Mouse (Mus musculus): ENCODE measurements around the gene Sbno2. TPM values are rescaled to one million over a fixed set of nuclear protein-coding genes. Genes with fewer than 3 reads are reported as not detected.

Sbno2 gene
- total RNA-seq, 2 experiments from 2014 or later: 5.4 to 5.9 TPM

DNA sequence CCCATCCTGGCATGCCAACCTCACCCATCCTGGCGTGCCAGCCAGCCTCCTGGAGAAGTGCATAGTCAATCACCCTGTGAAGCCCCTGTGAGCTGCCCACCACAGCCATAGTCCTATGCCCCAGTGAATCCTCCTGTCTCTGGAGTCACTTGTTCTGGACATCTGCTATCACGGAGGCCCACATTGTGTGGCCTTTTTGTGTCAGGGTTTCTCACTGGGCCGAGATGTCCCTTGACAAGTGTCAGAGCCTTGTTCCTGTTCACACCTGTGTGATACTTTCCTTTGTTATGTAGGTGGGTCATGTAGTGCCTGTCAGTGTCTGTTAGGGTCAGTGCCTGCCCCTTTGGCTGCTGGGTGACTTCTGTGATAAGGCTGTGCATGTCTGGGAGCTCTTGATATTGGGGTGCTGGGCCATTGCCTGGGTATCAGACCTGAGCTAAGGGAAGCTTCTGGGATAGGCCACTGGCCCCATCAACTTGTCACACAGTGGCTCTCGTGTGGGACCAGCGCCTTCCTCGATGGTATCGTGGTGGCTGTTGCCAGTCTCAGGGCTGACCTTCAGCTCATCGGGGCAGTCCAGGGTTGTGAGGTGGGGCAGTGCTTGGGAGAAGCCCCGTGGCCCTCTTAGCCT is 18.7 kb upstream of the Sbno2 start:
- no peak for DNase-seq (ENCODE audit: low spot score)

GRCm38 (mm10) chr10:80121639-80122038 is 16.3 kb upstream of the Sbno2 start:
- DNase-seq (ENCODE audit: low spot score): no peak

- peak; percentile 60 for DNase-seq (ENCODE audit: low spot score)
Observed at GRCm38 (mm10) chr10:80120146-80120545, 14.8 kb upstream of the Sbno2 start.

DNA sequence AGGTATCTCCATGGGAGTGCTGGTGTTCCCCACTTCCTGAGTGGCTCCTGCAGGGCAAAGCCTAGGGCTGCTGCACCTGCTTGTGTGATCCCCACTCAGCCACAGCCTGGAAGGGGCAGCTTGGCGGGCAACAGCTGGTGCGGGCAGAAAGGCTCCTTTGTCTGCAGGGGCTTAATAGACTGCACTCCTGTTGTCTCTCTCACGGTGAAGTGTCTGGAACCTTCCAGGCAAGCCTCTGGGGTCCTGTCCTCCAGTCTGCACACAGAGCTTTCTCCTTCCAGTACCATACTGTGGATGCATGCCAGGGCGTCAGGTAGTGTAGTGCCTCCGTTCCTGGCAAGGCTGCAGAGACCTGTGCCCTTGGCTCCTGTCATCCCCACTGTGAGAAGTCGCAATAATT is 13.2 kb upstream of the Sbno2 start:
- DNase-seq (ENCODE audit: low spot score): no peak

DNA sequence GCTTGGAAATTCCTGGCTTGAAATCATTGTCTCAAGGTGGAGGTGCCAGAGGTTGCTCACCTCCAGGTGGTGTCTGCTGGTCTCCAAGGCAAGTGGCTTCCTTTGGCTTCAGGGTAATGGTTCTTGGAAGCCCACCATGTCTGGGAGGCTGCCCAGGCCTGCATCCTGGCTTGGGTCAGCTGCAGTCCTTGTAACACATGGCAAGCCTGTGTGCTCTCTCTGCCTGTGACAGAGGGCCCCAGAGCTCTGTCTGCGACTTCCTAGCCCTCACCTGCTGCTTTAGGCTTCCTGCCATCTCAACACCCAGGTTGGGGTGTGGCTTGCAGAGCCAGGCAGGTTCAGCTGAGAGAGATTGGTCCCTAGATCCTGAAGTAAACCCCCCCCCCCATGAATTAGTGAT is 12.4 kb upstream of the Sbno2 start:
- no peak for DNase-seq (ENCODE audit: low spot score)

DNA sequence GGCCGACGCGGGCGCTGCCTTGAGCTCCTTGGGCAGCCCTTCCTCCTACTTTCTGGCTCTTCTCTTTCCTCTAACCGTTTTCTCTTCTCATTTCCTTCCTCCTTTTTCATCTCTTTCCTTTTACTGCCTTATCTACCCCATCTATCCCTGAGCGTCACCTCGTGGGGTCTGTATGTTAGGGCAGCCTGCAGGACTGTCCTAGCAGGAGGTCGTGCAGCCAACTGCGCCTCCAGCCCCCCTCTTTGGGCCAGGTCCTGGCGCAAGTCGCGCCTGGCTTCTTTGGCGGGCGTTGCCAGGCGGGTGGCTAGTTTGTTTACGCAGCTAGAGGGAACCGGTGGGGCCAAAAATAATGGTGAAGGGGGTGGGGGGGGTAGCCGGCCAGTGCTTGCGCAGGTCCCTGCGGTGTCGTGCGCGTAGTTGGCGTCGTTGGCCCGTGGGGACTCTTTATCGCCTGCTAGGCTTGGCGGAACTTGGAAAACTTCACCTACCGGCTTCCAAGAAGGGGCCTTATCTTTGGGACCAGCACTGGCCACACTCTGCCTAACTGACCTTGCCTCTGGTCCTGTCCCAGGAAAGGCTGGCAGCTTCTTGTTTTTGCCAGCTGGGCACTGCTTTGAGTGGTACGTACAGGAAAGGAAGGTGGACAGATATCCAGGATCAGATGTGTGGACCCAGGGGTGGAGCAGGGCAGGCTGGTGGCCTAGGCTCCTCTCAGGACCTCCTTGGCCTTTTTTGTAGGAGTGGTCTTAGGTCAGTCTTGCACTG is 11.7 kb upstream of the Sbno2 start:
- DNase-seq (ENCODE audit: low spot score): peak; percentile 81

GRCm38 (mm10) chr10:80116563-80116926 is 11.2 kb upstream of the Sbno2 start:
- no peak for DNase-seq (ENCODE audit: low spot score)

GRCm38 (mm10) chr10:80115944-80116335 is 10.6 kb upstream of the Sbno2 start:
- no peak for DNase-seq (ENCODE audit: low spot score)

DNA sequence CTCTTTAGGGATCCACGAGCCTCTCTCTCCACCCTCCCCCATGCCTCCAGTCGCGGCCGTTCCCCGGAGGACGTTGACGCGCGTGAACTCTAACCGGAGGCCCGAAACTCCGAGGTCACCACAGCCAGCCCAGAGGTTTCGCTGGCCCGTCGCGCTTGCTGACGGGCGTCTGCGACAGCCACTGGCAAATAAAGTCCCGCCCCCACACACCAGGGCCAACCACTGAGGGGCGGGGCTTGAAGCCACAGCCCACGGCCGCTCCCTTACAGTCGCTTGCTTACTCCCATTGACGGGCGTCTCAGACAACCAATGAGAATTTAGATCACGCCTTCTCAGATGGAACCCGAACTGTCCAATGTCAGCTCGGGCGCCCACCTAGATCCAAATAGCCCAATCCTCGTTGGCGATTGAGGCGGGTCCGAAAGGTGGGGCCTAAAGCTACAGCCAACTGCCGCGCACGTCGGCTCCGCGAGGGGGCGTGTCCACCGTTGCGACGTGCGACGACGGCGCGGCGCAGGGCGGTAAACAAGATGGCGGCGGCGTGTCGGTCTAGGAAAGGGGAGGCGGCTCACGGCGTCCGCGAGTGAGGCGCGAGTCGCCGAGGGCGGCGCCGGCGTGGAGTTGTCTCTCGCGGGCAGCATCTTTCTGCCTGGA is 10.0 kb upstream of the Sbno2 start, which contains the start of gene Stk11:
Gene Stk11, plus strand, starts transcription at position 514 of the 654 bp plus-strand sequence.
- peak; percentile 100 for DNase-seq (ENCODE audit: low spot score)

GRCm38 (mm10) chr10:80114341-80115284 is 9.2 kb upstream of the Sbno2 start:
- peak; percentile 93 for DNase-seq (ENCODE audit: low spot score)

DNA sequence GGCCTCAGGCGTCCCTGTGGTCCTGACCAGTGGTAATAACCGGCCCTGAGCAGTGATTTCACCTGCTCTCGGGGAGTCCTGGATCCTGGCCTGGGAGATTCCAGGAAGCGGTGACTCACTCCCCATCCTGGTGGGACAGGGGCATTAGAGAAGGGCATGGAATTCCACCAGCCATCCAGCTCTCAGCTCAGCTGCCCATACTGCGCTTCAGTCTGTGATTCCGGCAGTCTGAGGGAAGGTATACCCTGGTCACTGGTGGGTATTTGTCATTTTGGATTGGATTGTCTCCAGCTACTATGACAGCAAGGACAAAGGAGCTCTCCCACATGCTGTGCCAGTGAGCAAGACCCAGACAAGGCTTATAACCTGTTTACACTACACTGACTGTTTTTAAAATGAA is 2.3 kb upstream of the Sbno2 start:
- DNase-seq (ENCODE audit: low spot score): no peak

DNA sequence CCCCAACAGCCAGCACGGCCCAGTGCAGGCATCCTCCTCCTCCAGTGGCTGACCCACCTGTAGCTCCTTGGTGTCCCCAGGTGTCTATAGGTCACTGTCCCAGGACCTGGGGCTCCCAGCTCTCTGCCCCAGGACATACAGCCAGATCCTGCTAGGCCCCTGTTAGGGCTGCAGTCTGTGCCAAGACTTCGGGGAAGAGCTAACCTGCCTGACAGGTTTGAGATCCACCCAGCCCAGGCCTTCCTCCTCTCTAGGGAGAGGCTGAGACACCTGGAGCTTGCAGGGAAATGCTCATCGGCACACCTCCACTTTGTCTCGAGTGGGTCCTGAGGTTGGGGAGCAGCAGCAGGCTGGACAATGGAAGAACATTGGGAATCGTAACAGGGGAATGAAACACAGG is 555 bp upstream of the Sbno2 start:
- no peak for DNase-seq (ENCODE audit: low spot score)

DNA sequence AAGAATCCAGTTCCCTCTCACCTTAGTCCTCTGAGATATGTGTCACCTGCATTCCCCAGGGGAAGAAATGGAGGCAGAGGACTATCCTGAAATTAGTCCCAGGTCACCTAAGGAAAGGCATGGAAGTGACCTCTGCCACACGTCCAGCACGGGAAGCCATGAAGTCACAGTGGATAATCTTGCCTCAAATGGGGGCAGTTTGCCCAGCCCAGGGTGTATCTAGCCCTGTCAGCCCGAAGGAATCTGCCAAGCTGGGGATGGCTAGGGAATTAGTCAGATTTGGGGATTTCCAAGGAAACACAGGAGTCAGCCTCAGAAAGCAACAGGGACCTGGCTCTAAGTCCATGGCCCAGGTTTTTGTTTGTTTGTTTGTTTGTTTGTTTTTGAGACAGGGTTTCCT is 1.2 kb downstream of the Sbno2 start:
- no peak for DNase-seq (ENCODE audit: low spot score)

GRCm38 (mm10) chr10:80103032-80103431 is 2.3 kb downstream of the Sbno2 start:
- no peak for DNase-seq (ENCODE audit: low spot score)

GRCm38 (mm10) chr10:80102216-80102915 is 3.0 kb downstream of the Sbno2 start:
- peak; percentile 84 for DNase-seq (ENCODE audit: low spot score)

DNA sequence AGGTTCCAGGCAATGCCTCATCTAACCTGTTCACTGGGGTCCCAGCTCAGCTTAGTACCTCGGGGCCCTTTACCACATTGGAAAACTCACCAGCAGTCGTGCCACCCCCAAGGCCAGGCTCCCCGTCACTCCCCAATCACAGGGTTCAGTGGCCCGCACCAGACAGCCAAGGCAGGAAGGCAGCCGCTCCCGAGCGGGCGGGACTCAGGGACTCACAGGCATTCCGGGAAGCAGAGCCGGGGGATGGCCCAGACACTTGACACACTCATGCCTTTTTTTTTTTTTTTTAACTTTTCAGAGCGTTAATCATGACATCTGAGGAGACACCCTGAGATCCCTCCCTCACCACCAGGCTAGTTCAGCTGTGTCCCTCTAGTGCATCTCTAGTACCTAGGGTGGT is 4.4 kb downstream of the Sbno2 start:
- DNase-seq (ENCODE audit: low spot score): no peak

- DNase-seq (ENCODE audit: low spot score): no peak
Observed at GRCm38 (mm10) chr10:80098630-80099029, 6.7 kb downstream of the Sbno2 start.

DNA sequence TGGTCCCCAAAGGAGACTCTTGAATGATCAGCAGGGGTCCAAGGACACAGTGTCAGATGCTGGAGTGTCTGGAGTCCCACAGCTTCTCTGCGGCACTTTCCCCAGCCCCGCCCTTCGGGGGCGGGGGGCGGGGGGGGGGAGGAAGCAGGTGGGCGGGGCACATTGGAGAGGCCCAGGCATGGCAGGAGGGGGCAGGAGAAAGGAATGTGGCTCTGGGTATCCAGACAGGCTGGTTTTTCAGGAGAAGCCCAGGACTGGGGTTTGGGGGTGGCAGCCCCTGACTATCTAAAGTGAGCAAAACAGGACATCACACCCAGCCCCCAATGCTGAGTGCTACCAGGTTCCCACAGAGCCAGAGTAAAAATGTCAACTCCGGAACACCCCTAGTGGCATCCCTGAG is 8.1 kb downstream of the Sbno2 start:
- DNase-seq (ENCODE audit: low spot score): no peak

DNA sequence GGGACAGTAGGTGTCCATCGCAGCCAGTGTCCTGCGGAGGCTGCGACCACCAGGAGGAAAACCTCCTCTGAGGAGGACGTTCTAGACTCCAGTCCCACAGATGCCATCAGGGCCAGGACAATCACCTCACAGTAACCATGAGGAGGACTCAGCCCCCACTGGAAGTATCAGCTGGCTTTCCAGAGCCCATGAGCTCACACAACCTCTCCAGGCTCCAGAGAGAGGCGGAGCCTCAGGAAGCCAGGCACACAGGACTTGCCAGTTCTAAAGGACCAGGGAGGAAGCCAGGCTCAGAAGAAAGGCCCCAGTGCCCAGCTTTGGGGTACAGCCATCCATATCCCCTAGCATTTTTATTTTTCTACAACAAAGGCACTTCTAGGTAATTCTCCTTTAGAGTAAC is 9.8 kb downstream of the Sbno2 start:
- DNase-seq (ENCODE audit: low spot score): no peak

- no peak for DNase-seq (ENCODE audit: low spot score)
Observed at GRCm38 (mm10) chr10:80094684-80095083, 10.7 kb downstream of the Sbno2 start.

DNA sequence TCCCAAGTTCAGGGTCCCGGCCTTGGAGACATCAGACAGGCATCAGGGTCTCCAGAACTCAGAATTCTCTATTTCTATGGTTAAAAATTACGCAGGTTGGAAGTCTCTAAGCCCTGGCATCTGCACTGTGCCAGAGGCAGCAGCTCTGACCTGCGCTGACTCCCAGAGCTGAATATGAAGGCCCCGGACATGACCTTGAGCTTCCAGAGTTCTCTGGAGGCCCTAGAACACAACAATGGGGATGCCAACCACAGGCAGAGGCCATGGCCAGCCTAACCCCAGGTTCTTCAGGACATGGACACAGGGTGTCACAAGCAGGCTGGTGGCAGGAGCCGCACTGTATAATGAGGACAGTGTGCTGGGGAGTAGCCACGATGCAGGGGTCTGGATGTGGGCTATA is 11.3 kb downstream of the Sbno2 start:
- DNase-seq (ENCODE audit: low spot score): no peak

All from gastrocnemius, adult 18-20 months (tissue).